Mouse (Mus musculus) olfactory bulb, adult 2 months (tissue): ENCODE data around the gene Ficd.

Experiments
- CTCF ChIP-seq: fragments of 200-500 bp; IDR thresholded peaks from 2 replicates; pipeline ENCODE4 v1.5.1; 2012; ENCODE audit warnings: low read depth, mild to moderate bottlenecking, low read length, moderate library complexity; ENCODE audit not compliant: insufficient read depth
- POLR2A ChIP-seq: fragments of 200-500 bp; IDR thresholded peaks from 2 replicates; pipeline ENCODE4 v1.6.1; 2012; ENCODE audit warnings: mild to moderate bottlenecking, low read depth, low read length, moderate library complexity; ENCODE audit not compliant: insufficient read depth

DNA sequence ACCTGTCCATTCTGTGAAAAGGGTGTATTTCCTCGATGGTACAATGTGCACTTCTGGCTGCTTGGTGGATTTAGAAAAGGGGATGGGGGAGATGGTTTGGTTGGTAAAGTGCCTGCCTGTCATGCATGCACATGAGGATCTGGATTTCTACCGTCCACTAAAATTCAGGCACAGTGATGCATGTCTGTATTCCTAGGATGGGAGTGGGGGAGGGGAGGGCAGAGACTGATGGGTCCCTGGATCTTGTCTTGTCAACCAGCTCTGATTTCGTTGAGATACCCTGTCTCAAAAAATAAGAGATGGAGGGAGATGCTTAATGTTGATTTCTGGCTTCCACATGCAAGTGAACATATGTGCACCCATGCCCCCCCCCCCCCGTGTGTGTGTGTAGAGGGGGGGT is 41.6 kb upstream of the Ficd start:
- no peak for TF ChIP-seq POLR2A
- no peak for TF ChIP-seq CTCF
